Mouse (Mus musculus): ENCODE results near the gene Tmcc3. TPM values are rescaled to one million over a fixed set of nuclear protein-coding genes. Genes with fewer than 3 reads are reported as not detected.

The Tmcc3 gene
- polyA plus RNA-seq, 1 experiment from 2014 or later, result 4.8 TPM

GRCm38 (mm10) chr10:94494403-94494846 lies 182.7 kb downstream of the Tmcc3 start:
- no peaks in the 10 kb centered on the region for H3K27me3 ChIP-seq
- no peaks in the 10 kb centered on the region for H3K36me3 ChIP-seq
- peak; percentile 71; the same call in 1 of the 2 replicates for ATAC-seq (ENCODE audit: low FRiP score, low read depth)
- 45% methylated on average over 8 of the region's 8 CpGs for WGBS
- H3K9me3 ChIP-seq, result no peaks in the 10 kb centered on the region
- no peak overlapping the region for H3K9ac ChIP-seq (replicated peaks)
- peak overlapping the region; percentile 31 for H3K27ac ChIP-seq (replicated peaks)
- no peak overlapping the region for H3K4me3 ChIP-seq
- no peak overlapping the region for H3K4me2 ChIP-seq (replicated peaks)
- peaks cover 25% of the 10 kb centered on the region for H3K4me1 ChIP-seq

GRCm38 (mm10) chr10:94495496-94496235 lies 183.9 kb downstream of the Tmcc3 start:
- no peaks in the 10 kb centered on the region for H3K9me3 ChIP-seq
- ATAC-seq (ENCODE audit: low FRiP score, low read depth), result no peak
- no peaks in the 10 kb centered on the region for H3K36me3 ChIP-seq
- 84% methylated on average over 7 of the region's 7 CpGs for WGBS
- H3K4me2 ChIP-seq (replicated peaks), result no peak overlapping the region
- no peak overlapping the region for H3K27ac ChIP-seq (replicated peaks)
- no peak overlapping the region for H3K9ac ChIP-seq (replicated peaks)
- peaks cover 34% of the 10 kb centered on the region for H3K4me1 ChIP-seq
- H3K4me3 ChIP-seq, result no peak overlapping the region
- H3K27me3 ChIP-seq, result no peaks in the 10 kb centered on the region

- H3K27me3 ChIP-seq, result no peaks in the 10 kb centered on the region
- H3K9me3 ChIP-seq, result no peaks in the 10 kb centered on the region
- H3K4me1 ChIP-seq, result peaks cover 36% of the 10 kb centered on the region
- no peak overlapping the region for H3K9ac ChIP-seq (replicated peaks)
- no peaks in the 10 kb centered on the region for H3K36me3 ChIP-seq
- no peak overlapping the region for H3K4me2 ChIP-seq (replicated peaks)
- WGBS, result 65% methylated on average over 8 of the region's 8 CpGs
- ATAC-seq (ENCODE audit: low FRiP score, low read depth), result no peak
- H3K4me3 ChIP-seq, result no peak overlapping the region
- H3K27ac ChIP-seq (replicated peaks), result no peak overlapping the region
These were observed 185.2 kb downstream of the Tmcc3 start for GRCm38 (mm10) chr10:94496826-94497440.

GRCm38 (mm10) chr10:94500210-94500876 lies 188.6 kb downstream of the Tmcc3 start:
- no peaks in the 10 kb centered on the region for H3K9me3 ChIP-seq
- H3K27ac ChIP-seq (replicated peaks), result no peak overlapping the region
- H3K4me2 ChIP-seq (replicated peaks), result 0 out of 2 replicates have a peak overlapping the region, but pooled peaks have one; percentile 0
- H3K36me3 ChIP-seq, result no peaks in the 10 kb centered on the region
- no peaks in the 10 kb centered on the region for H3K27me3 ChIP-seq
- H3K4me1 ChIP-seq, result peaks cover 26% of the 10 kb centered on the region
- H3K4me3 ChIP-seq, result no peak overlapping the region
- no peak overlapping the region for H3K9ac ChIP-seq (replicated peaks)
- ATAC-seq (ENCODE audit: low FRiP score, low read depth), result no peak
- 25% methylated on average over 16 of the region's 16 CpGs for WGBS

- Histone ChIP-seq H3K4me2 (replicated peaks) (no peak overlapping the region), H3K36me3 (no peaks in the 10 kb centered on the region), H3K27me3 (no peaks in the 10 kb centered on the region), H3K9me3 (no peaks in the 10 kb centered on the region), H3K4me1 (peaks cover 24% of the 10 kb centered on the region), H3K4me3 (no peak overlapping the region), H3K27ac (replicated peaks) (no peak overlapping the region), H3K9ac (replicated peaks) (no peak overlapping the region)
- 0 out of 2 replicates have a peak, but pooled peaks have one; percentile 16 for ATAC-seq (ENCODE audit: low FRiP score, low read depth)
- WGBS, result 64% methylated on average over 7 of the region's 7 CpGs
These were observed 189.1 kb downstream of the Tmcc3 start for GRCm38 (mm10) chr10:94500877-94501273.

GRCm38 (mm10) chr10:94501796-94502195 lies 190.0 kb downstream of the Tmcc3 start:
- H3K4me3 ChIP-seq, result no peak overlapping the region
- no peak overlapping the region for H3K9ac ChIP-seq (replicated peaks)
- no peak overlapping the region for H3K27ac ChIP-seq (replicated peaks)
- no peaks in the 10 kb centered on the region for H3K9me3 ChIP-seq
- H3K36me3 ChIP-seq, result no peaks in the 10 kb centered on the region
- H3K4me1 ChIP-seq, result peaks cover 15% of the 10 kb centered on the region
- no peaks in the 10 kb centered on the region for H3K27me3 ChIP-seq
- WGBS, result 89% methylated on average over 10 of the region's 10 CpGs
- no peak overlapping the region for H3K4me2 ChIP-seq (replicated peaks)
- no peak for ATAC-seq (ENCODE audit: low FRiP score, low read depth)

GRCm38 (mm10) chr10:94505248-94505772 lies 193.6 kb downstream of the Tmcc3 start:
- Histone ChIP-seq H3K36me3 (no peaks in the 10 kb centered on the region), H3K9me3 (no peaks in the 10 kb centered on the region), H3K27ac (replicated peaks) (no peak overlapping the region), H3K9ac (replicated peaks) (no peak overlapping the region), H3K4me1 (peaks cover 6% of the 10 kb centered on the region), H3K4me3 (no peak overlapping the region), H3K27me3 (no peaks in the 10 kb centered on the region), H3K4me2 (replicated peaks) (no peak overlapping the region)
- no peak for ATAC-seq (ENCODE audit: low FRiP score, low read depth)
- 84% methylated on average over 16 of the region's 16 CpGs for WGBS

GRCm38 (mm10) chr10:94508863-94509262 lies 197.1 kb downstream of the Tmcc3 start:
- 69% methylated on average over 5 of the region's 5 CpGs for WGBS
- H3K4me1 ChIP-seq, result peaks cover under 1% of the 10 kb centered on the region
- no peak for ATAC-seq (ENCODE audit: low FRiP score, low read depth)
- H3K9me3 ChIP-seq, result no peaks in the 10 kb centered on the region
- no peak overlapping the region for H3K9ac ChIP-seq (replicated peaks)
- H3K4me3 ChIP-seq, result no peak overlapping the region
- no peak overlapping the region for H3K27ac ChIP-seq (replicated peaks)
- H3K4me2 ChIP-seq (replicated peaks), result no peak overlapping the region
- H3K27me3 ChIP-seq, result peaks cover 13% of the 10 kb centered on the region
- no peaks in the 10 kb centered on the region for H3K36me3 ChIP-seq

GRCm38 (mm10) chr10:94512771-94513170 lies 201.0 kb downstream of the Tmcc3 start:
- peaks cover 34% of the 10 kb centered on the region for H3K27me3 ChIP-seq
- H3K9ac ChIP-seq (replicated peaks), result no peak overlapping the region
- H3K36me3 ChIP-seq, result no peaks in the 10 kb centered on the region
- no peaks in the 10 kb centered on the region for H3K9me3 ChIP-seq
- no peak overlapping the region for H3K27ac ChIP-seq (replicated peaks)
- peaks cover 15% of the 10 kb centered on the region for H3K4me1 ChIP-seq
- no peak overlapping the region for H3K4me2 ChIP-seq (replicated peaks)
- ATAC-seq (ENCODE audit: low FRiP score, low read depth), result no peak
- 94% methylated on average over 1 of the region's 1 CpGs for WGBS
- no peak overlapping the region for H3K4me3 ChIP-seq

- H3K36me3 ChIP-seq, result no peaks in the 10 kb centered on the region
These were observed 202.3 kb downstream of the Tmcc3 start for GRCm38 (mm10) chr10:94514091-94514505.

GRCm38 (mm10) chr10:94514506-94515178 lies 202.9 kb downstream of the Tmcc3 start:
- Histone ChIP-seq H3K9ac (replicated peaks) (peak overlapping the region; percentile 61), H3K4me2 (replicated peaks) (peak overlapping the region; percentile 95), H3K36me3 (no peaks in the 10 kb centered on the region), H3K9me3 (no peaks in the 10 kb centered on the region), H3K27me3 (peaks cover 39% of the 10 kb centered on the region), H3K4me3 (peak overlapping the region; percentile 65), H3K27ac (replicated peaks) (peak overlapping the region; percentile 76), H3K4me1 (peaks cover 15% of the 10 kb centered on the region)
- peak; percentile 88 for ATAC-seq (ENCODE audit: low FRiP score, low read depth)
- under 1% methylated on average over 69 of the region's 71 CpGs for WGBS

More at GRCm38 (mm10) chr10:94514091-94514505, 202.3 kb downstream of the Tmcc3 start:
- H3K9me3 ChIP-seq, result no peaks in the 10 kb centered on the region
- ATAC-seq (ENCODE audit: low FRiP score, low read depth), result peak; percentile 20; the same call in 1 of the 2 replicates
- H3K27ac ChIP-seq (replicated peaks), result no peak overlapping the region
- peaks cover 38% of the 10 kb centered on the region for H3K27me3 ChIP-seq
- H3K4me3 ChIP-seq, result peak overlapping the region; percentile 65
- peak overlapping the region; percentile 95 for H3K4me2 ChIP-seq (replicated peaks)
- H3K4me1 ChIP-seq, result peaks cover 15% of the 10 kb centered on the region
- peak overlapping the region; percentile 61 for H3K9ac ChIP-seq (replicated peaks)
- WGBS, result 1% methylated on average over 12 of the region's 12 CpGs
